Mouse (Mus musculus) liver, postnatal 0 days (tissue): ENCODE data around the gene Dusp27. TPM values are rescaled to one million over a fixed set of nuclear protein-coding genes. Genes with fewer than 3 reads are reported as not detected.

ENCODE experiments used
- ATAC-seq: fragments of 200-750 bp; cut with Nextera tagmentation; 2 replicates; pipeline ENCODE4 v1.8.0; 2017; ENCODE audit warnings: mild to moderate bottlenecking, moderate library complexity
- DNase-seq: peaks from one replicate; pipeline ENCODE4 v3.0.0-alpha.2; 2016
- H3K27ac ChIP-seq: fragments of 300-500 bp; sonication (generic); 2 replicates; pipeline ENCODE4 v1.5.1; 2014; ENCODE audit warnings: antibody characterized with exemption, moderate library complexity, mild to moderate bottlenecking, low read depth
- H3K27me3 ChIP-seq: fragments of 300-500 bp; sonication (generic); 2 replicates; pipeline ENCODE4 v1.6.1; 2014; ENCODE audit warnings: low read length, control low read depth, mixed read lengths; ENCODE audit not compliant: insufficient read depth
- H3K36me3 ChIP-seq: fragments of 300-500 bp; sonication (generic); replicated peaks from 2 replicates; pipeline ENCODE4 v1.6.1; 2014; ENCODE audit warnings: mild to moderate bottlenecking, control low read depth, low read length, moderate library complexity, mixed read lengths; ENCODE audit not compliant: insufficient read depth
- H3K4me1 ChIP-seq: fragments of 300-500 bp; sonication (generic); 2 replicates; pipeline ENCODE4 v1.6.1; 2014; ENCODE audit warnings: antibody characterized with exemption, mild to moderate bottlenecking, control low read depth; ENCODE audit not compliant: insufficient read depth
- H3K4me2 ChIP-seq: fragments of 300-500 bp; sonication (generic); 2 replicates; pipeline ENCODE4 v1.6.1; 2014; ENCODE audit warnings: low read depth, mild to moderate bottlenecking, low read length, moderate library complexity, mixed read lengths
- H3K4me3 ChIP-seq: fragments of 300-500 bp; sonication (generic); 2 replicates; pipeline ENCODE4 v1.5.1; 2014; ENCODE audit warnings: low read depth, low read length
- H3K9ac ChIP-seq: fragments of 300-500 bp; sonication (generic); replicated peaks from 2 replicates; pipeline ENCODE4 v1.6.1; 2014; ENCODE audit warnings: mild to moderate bottlenecking, moderate library complexity
- H3K9me3 ChIP-seq: fragments of 300-500 bp; sonication (generic); 2 replicates; pipeline ENCODE4 v1.6.1; 2016; ENCODE audit warnings: mild to moderate bottlenecking, control low read depth, low read length, mixed read lengths
- CTCF ChIP-seq: sonication (generic); IDR thresholded peaks from 2 replicates; pipeline ENCODE4 v1.5.1; 2016; ENCODE audit warnings: antibody characterized with exemption, low read depth
- EP300 ChIP-seq: IDR thresholded peaks from 2 replicates; pipeline ENCODE4 v1.6.1; 2016; ENCODE audit warnings: antibody characterized with exemption, low read depth, mild to moderate bottlenecking
- WGBS: fragments of 180-500 bp; shearing (Covaris S2); extraction: QIAGEN DNeasy Blood & Tissue Kit; methylation state at CpG from one replicate; pipeline ENCODE4 v1.1.7; 2014; ENCODE audit not compliant: insufficient replicate concordance; 5-methylcytosine and 5-hydroxymethylcytosine counted together
- polyA plus RNA-seq: library from polyadenylated mRNA; unstranded; fragments of >200 nt; fragmentation: Nextera tagmentation; extraction: Ambion mirVana; gene quantifications from 2 replicates; pipeline ENCODE4 v1.2.1, GENCODE M21; 2015

Dusp27 gene
- polyA plus RNA-seq, 1 experiment from 2014 or later: 0.04 TPM

DNA sequence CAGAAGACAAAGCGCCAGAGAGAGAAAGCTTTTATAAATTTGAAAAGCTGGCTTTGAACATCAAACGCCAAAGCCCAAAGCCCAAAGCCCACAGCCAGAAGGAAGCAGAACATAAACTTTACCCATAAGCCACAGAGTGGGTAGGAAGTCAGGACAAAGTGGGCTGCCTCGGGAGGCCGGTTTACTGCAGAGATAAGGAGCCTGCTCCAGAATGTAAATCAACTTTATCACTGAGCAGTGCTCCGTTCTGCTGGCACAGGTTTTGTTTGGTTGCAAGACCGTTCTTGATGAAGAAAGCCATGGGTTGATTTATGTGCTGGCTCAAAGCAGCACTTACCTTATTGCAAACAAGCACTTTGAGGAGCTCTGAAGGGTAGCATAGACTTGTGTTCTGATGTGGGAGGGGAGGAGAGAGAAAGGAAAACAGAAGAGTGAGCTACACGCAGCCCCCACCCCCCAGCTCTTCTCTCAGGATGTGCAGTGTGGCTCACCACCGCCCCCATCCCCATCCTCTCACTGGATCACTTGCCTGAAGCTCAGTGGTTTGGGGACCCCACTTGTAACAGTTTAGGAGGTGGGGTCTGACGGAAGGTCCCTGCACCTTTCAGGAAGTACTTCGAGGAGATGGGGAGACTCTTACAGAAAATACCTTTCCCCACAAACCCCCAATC, 74.3 kb downstream of the Dusp27 start:
- H3K27me3 ChIP-seq: peaks cover 9% of the 10 kb centered on the region; the same call in 1 of the 2 replicates
- no peak overlapping the region for H3K4me2 ChIP-seq
- H3K27ac ChIP-seq: no peak overlapping the region
- no peak for ATAC-seq
- no peak overlapping the region for H3K9ac ChIP-seq
- no peaks in the 10 kb centered on the region for H3K36me3 ChIP-seq
- WGBS: 21% methylated on average over 10 of the region's 10 CpGs
- H3K9me3 ChIP-seq: no peaks in the 10 kb centered on the region
- H3K4me1 ChIP-seq: peaks cover 6% of the 10 kb centered on the region; the same call in 1 of the 2 replicates
- TF ChIP-seq CTCF: no peak
- no peak for TF ChIP-seq EP300
- DNase-seq: no peak
- no peak overlapping the region for H3K4me3 ChIP-seq

DNA sequence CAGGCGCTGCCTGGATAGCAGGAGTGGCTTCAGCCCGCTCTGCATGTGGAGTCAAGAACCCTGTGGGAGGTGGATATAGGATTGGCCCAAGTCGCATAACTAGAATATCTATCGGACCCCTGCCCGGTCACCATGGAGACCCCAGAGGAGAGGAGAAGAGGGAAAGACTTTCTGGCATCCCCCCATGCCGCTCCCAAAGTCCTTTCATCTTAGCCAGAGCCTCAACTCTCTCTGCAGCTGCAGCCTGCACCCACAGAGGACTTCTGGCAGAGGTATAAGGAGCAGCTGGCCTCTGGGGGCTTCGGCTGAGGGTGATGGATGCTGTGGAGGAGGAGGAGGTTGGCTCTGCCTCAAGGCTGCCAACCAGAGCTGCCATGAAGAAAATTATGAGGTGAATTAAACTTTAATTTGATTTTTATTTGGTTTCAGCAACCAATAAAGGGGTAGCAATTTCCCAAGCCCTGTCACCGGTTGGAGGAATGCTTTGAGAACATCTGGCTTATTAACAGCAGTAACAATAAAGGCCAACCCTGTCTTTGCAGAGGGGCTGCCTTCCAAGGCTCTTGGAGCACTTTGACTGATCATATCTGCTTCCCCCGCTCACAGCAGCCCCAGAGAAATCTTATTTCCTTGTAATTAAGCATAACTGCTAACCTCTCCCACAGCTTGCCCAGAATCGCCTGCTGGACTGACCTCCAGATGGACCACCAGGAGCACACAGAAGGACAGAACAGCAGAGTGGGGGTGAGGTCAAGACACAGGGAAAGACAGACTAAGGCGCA, 78.5 kb downstream of the Dusp27 start:
- WGBS: 36% methylated on average over 11 of the region's 11 CpGs

DNA sequence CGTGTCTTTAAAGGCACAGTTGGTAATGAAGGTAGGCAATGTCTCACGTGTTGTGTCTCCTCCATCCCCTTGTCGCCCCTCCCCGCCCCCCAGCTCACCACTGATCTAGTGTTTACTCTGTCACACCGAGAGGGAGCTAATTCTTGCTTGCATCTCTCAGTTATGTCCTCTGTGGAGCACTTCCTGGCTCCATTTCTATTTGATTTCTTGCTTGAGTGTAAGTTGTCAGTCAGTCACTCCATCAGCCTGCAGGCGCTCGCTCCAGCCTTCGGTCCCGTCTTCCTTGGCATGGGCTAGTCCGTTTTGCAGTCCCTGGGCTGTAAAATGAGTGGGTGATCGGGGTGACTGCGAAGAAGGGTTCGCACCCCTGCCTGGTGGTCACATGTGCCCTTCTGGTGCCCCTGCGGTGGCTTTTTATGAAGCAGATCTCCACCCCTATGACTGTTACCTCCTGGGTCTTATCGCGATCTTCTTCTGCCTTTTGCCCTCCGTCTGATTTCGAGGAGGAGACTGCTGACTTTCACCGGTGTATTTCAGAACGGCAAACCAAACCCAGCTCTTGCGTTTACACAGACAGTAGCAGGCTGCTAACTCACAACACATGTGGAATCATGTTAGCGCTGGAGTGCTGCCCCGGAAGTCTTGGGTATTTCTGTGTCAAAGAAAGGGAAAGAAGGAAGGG, 79.4 kb downstream of the Dusp27 start:
- TF ChIP-seq CTCF (no peak), EP300 (no peak)
- DNase-seq (no peak), ATAC-seq (no peak)
- no peaks in the 10 kb centered on the region for H3K9me3 ChIP-seq
- peak overlapping the region; percentile 45 for H3K4me3 ChIP-seq
- no peaks in the 10 kb centered on the region for H3K36me3 ChIP-seq
- H3K4me2 ChIP-seq: peak overlapping the region; percentile 86
- peaks cover 9% of the 10 kb centered on the region; the same call in 1 of the 2 replicates for H3K27me3 ChIP-seq
- H3K9ac ChIP-seq: peak overlapping the region; percentile 34; the same call in 1 of the 2 replicates
- H3K4me1 ChIP-seq: peaks cover 10% of the 10 kb centered on the region; the same call in 1 of the 2 replicates
- H3K27ac ChIP-seq: no peak overlapping the region
- WGBS: 2% methylated on average over 23 of the region's 23 CpGs

More for the DNA sequence above, 78.5 kb downstream of the Dusp27 start:
- ATAC-seq (no peak), DNase-seq (no peak)
- H3K4me3 ChIP-seq: peak overlapping the region; percentile 45
- no peak for TF ChIP-seq CTCF
- TF ChIP-seq EP300: no peak
- peaks cover 10% of the 10 kb centered on the region; the same call in 1 of the 2 replicates for H3K4me1 ChIP-seq
- no peaks in the 10 kb centered on the region for H3K36me3 ChIP-seq
- H3K9ac ChIP-seq: no peak overlapping the region
- no peaks in the 10 kb centered on the region for H3K9me3 ChIP-seq
- H3K27ac ChIP-seq: no peak overlapping the region
- H3K4me2 ChIP-seq: peak overlapping the region; percentile 86
- peaks cover 9% of the 10 kb centered on the region; the same call in 1 of the 2 replicates for H3K27me3 ChIP-seq

Other genes starting within 250 kb of the Dusp27 start
- gene Pou2f1, start 125.2 kb downstream of the Dusp27 start, polyA plus RNA-seq: 3.3 and 3.4 TPM in 2 replicates
- gene Gpa33, start 2.3 kb upstream of the Dusp27 start, polyA plus RNA-seq: not detected in 2 replicates
- not detected in 2 replicates for gene Mael, start 110.8 kb upstream of the Dusp27 start, polyA plus RNA-seq
- 0.07 TPM in 2 replicates for gene Ildr2, start 126.2 kb upstream of the Dusp27 start, polyA plus RNA-seq